Mouse (Mus musculus) liver, embryonic 14.5 days (tissue): ENCODE measurements around the gene Nsd2.

ENCODE experiments used
- CTCF ChIP-seq: IDR thresholded peaks from 2 replicates; pipeline ENCODE4 v1.5.1; 2016; ENCODE audit warnings: antibody characterized with exemption, low read depth, control low read depth
- EP300 ChIP-seq: IDR thresholded peaks from 2 replicates; pipeline ENCODE4 v1.6.1; 2016; ENCODE audit warnings: antibody characterized with exemption, low read depth

DNA sequence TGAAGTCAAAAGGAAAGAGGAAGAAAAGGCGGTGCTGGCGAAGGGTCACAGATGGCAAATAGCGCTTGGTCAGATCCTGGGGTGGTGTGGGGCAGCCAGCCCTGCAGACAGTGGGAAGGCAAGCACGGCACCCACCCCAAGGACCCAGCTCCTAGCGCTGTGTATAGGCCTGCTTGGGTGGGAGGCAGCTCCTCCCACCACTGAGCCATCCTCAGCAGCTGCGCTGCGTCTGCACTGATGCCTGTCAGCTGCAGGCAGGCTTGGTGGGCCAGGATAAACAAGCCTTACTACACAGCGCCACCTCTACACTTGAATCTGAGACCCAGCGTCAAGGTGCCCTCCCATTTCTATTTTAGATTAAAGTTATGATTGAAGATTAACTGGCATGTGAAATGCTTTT is 74.6 kb downstream of the Nsd2 start:
- TF ChIP-seq CTCF (no peak), EP300 (no peak)
